Mouse (Mus musculus): ENCODE results near the gene Ctnna2. TPM values are rescaled to one million over a fixed set of nuclear protein-coding genes. Genes with fewer than 3 reads are reported as not detected.
A peak's percentile ranks its signal among the peaks of the same experiment; 100 is the strongest.

Ctnna2 gene
- total and polyA plus RNA-seq, 2 experiments from 2014 or later = 95.0 to 150 TPM

- Histone ChIP-seq H3K27me3 (ENCODE audit: insufficient read depth, low read length) (no peaks in the 10 kb centered on the region), H3K36me3 (ENCODE audit: insufficient read depth, low read length) (no peaks in the 10 kb centered on the region), H3K4me3 (ENCODE audit: low read length) (no peak overlapping the region), H3K9ac (replicated peaks; ENCODE audit: low read length) (no peak overlapping the region), H3K4me2 (ENCODE audit: low read depth, low read length) (no peak overlapping the region), H3K4me1 (ENCODE audit: insufficient read depth, low read length) (peaks cover 8% of the 10 kb centered on the region; the same call in 1 of the 2 replicates), H3K27ac (0 out of 2 replicates have a peak overlapping the region, but pooled peaks have one; percentile 12), H3K9me3 (ENCODE audit: low read length) (no peaks in the 10 kb centered on the region)
- no peak for TF ChIP-seq CTCF (IDR thresholded peaks at IDR 0.05; ENCODE audit: low read depth)
- peak; percentile 74 for ATAC-seq
- peak; percentile 77 for DNase-seq (ENCODE audit: low spot score)
- WGBS = 43% methylated on average over 5 of the region's 5 CpGs
Observed at GRCm38 (mm10) chr6:77724042-77724951, 255.2 kb downstream of the Ctnna2 start.

GRCm38 (mm10) chr6:77694093-77694492 is 285.4 kb downstream of the Ctnna2 start:
- no peaks in the 10 kb centered on the region for H3K4me1 ChIP-seq (ENCODE audit: insufficient read depth, low read length)
- ATAC-seq (no peak), DNase-seq (ENCODE audit: low spot score) (peak; percentile 11)
- H3K9me3 ChIP-seq (ENCODE audit: low read length) = no peaks in the 10 kb centered on the region
- no peak overlapping the region for H3K4me3 ChIP-seq (ENCODE audit: low read length)
- no peak overlapping the region for H3K27ac ChIP-seq
- H3K4me2 ChIP-seq (ENCODE audit: low read depth, low read length) = no peak overlapping the region
- H3K36me3 ChIP-seq (ENCODE audit: insufficient read depth, low read length) = no peaks in the 10 kb centered on the region
- no peaks in the 10 kb centered on the region for H3K27me3 ChIP-seq (ENCODE audit: insufficient read depth, low read length)
- TF ChIP-seq CTCF (IDR thresholded peaks at IDR 0.05; ENCODE audit: low read depth) = no peak
- H3K9ac ChIP-seq (replicated peaks; ENCODE audit: low read length) = no peak overlapping the region

GRCm38 (mm10) chr6:77687173-77687572 is 292.3 kb downstream of the Ctnna2 start:
- Histone ChIP-seq H3K27me3 (ENCODE audit: insufficient read depth, low read length) (no peaks in the 10 kb centered on the region), H3K4me1 (ENCODE audit: insufficient read depth, low read length) (no peaks in the 10 kb centered on the region), H3K4me2 (ENCODE audit: low read depth, low read length) (no peak overlapping the region), H3K9me3 (ENCODE audit: low read length) (no peaks in the 10 kb centered on the region), H3K4me3 (ENCODE audit: low read length) (no peak overlapping the region), H3K36me3 (ENCODE audit: insufficient read depth, low read length) (no peaks in the 10 kb centered on the region), H3K27ac (no peak overlapping the region), H3K9ac (replicated peaks; ENCODE audit: low read length) (no peak overlapping the region)
- 95% methylated on average over 1 of the region's 1 CpGs for WGBS
- no peak for DNase-seq (ENCODE audit: low spot score)
- no peak for ATAC-seq
- no peak for TF ChIP-seq CTCF (IDR thresholded peaks at IDR 0.05; ENCODE audit: low read depth)

GRCm38 (mm10) chr6:77650127-77650526 is 329.4 kb downstream of the Ctnna2 start:
- no peaks in the 10 kb centered on the region for H3K9me3 ChIP-seq (ENCODE audit: low read length)
- ATAC-seq = peak; percentile 64
- H3K4me2 ChIP-seq (ENCODE audit: low read depth, low read length) = no peak overlapping the region
- peak; percentile 90 for TF ChIP-seq CTCF (IDR thresholded peaks at IDR 0.05; ENCODE audit: low read depth)
- no peak overlapping the region for H3K27ac ChIP-seq
- peak; percentile 80 for DNase-seq (ENCODE audit: low spot score)
- H3K9ac ChIP-seq (replicated peaks; ENCODE audit: low read length) = no peak overlapping the region
- WGBS = 17% methylated on average over 6 of the region's 6 CpGs
- no peaks in the 10 kb centered on the region for H3K4me1 ChIP-seq (ENCODE audit: insufficient read depth, low read length)
- H3K4me3 ChIP-seq (ENCODE audit: low read length) = no peak overlapping the region
- no peaks in the 10 kb centered on the region for H3K36me3 ChIP-seq (ENCODE audit: insufficient read depth, low read length)
- H3K27me3 ChIP-seq (ENCODE audit: insufficient read depth, low read length) = no peaks in the 10 kb centered on the region

GRCm38 (mm10) chr6:77644591-77644990 is 334.9 kb downstream of the Ctnna2 start:
- DNase-seq (ENCODE audit: low spot score) (no peak), ATAC-seq (no peak)

GRCm38 (mm10) chr6:77638784-77639183 is 340.7 kb downstream of the Ctnna2 start:
- H3K4me1 ChIP-seq (ENCODE audit: insufficient read depth, low read length) = no peaks in the 10 kb centered on the region
- no peak overlapping the region for H3K27ac ChIP-seq
- peak; percentile 58 for TF ChIP-seq CTCF (IDR thresholded peaks at IDR 0.05; ENCODE audit: low read depth)
- ATAC-seq (no peak), DNase-seq (ENCODE audit: low spot score) (peak; percentile 57)
- 80% methylated on average over 2 of the region's 2 CpGs for WGBS
- H3K36me3 ChIP-seq (ENCODE audit: insufficient read depth, low read length) = no peaks in the 10 kb centered on the region
- no peaks in the 10 kb centered on the region for H3K27me3 ChIP-seq (ENCODE audit: insufficient read depth, low read length)
- H3K4me2 ChIP-seq (ENCODE audit: low read depth, low read length) = no peak overlapping the region
- no peak overlapping the region for H3K9ac ChIP-seq (replicated peaks; ENCODE audit: low read length)
- H3K4me3 ChIP-seq (ENCODE audit: low read length) = no peak overlapping the region
- H3K9me3 ChIP-seq (ENCODE audit: low read length) = no peaks in the 10 kb centered on the region

More at GRCm38 (mm10) chr6:77644591-77644990, 334.9 kb downstream of the Ctnna2 start:
- Histone ChIP-seq H3K36me3 (ENCODE audit: insufficient read depth, low read length) (no peaks in the 10 kb centered on the region), H3K27me3 (ENCODE audit: insufficient read depth, low read length) (no peaks in the 10 kb centered on the region), H3K27ac (no peak overlapping the region), H3K4me1 (ENCODE audit: insufficient read depth, low read length) (no peaks in the 10 kb centered on the region), H3K9me3 (ENCODE audit: low read length) (no peaks in the 10 kb centered on the region), H3K4me3 (ENCODE audit: low read length) (no peak overlapping the region), H3K4me2 (ENCODE audit: low read depth, low read length) (no peak overlapping the region), H3K9ac (replicated peaks; ENCODE audit: low read length) (no peak overlapping the region)
- no peak for TF ChIP-seq CTCF (IDR thresholded peaks at IDR 0.05; ENCODE audit: low read depth)
- 49% methylated on average over 4 of the region's 4 CpGs for WGBS

GRCm38 (mm10) chr6:77633997-77634396 is 345.5 kb downstream of the Ctnna2 start:
- Histone ChIP-seq H3K36me3 (ENCODE audit: insufficient read depth, low read length) (no peaks in the 10 kb centered on the region), H3K9me3 (ENCODE audit: low read length) (no peaks in the 10 kb centered on the region), H3K27ac (no peak overlapping the region), H3K27me3 (ENCODE audit: insufficient read depth, low read length) (no peaks in the 10 kb centered on the region), H3K4me1 (ENCODE audit: insufficient read depth, low read length) (no peaks in the 10 kb centered on the region), H3K4me2 (ENCODE audit: low read depth, low read length) (no peak overlapping the region), H3K4me3 (ENCODE audit: low read length) (no peak overlapping the region), H3K9ac (replicated peaks; ENCODE audit: low read length) (no peak overlapping the region)
- DNase-seq (ENCODE audit: low spot score) (peak; percentile 83), ATAC-seq (peak; percentile 67; the same call in 1 of the 2 replicates)
- 22% methylated on average over 9 of the region's 9 CpGs for WGBS
- peak; percentile 86 for TF ChIP-seq CTCF (IDR thresholded peaks at IDR 0.05; ENCODE audit: low read depth)

Measured in hindbrain, postnatal 0 days (tissue).